Mouse (Mus musculus): ENCODE measurements around the gene Gbp7. TPM values are rescaled to one million over a fixed set of nuclear protein-coding genes. Genes with fewer than 3 reads are reported as not detected.

Gbp7 gene
- 4.0 TPM for polyA plus RNA-seq (2015; fragmentation: Illumina TruSeq; extraction: RNeasy Lipid Tissue Mini Kit (QIAGEN cat#74804); ENCODE audit: insufficient read depth, low read depth, low replicate concordance)

GRCm38 (mm10) chr3:142530087-142530953 lies at the start of gene Gbp7:
Gene Gbp7, plus strand, starts transcription at chr3:142530342.

DNA sequence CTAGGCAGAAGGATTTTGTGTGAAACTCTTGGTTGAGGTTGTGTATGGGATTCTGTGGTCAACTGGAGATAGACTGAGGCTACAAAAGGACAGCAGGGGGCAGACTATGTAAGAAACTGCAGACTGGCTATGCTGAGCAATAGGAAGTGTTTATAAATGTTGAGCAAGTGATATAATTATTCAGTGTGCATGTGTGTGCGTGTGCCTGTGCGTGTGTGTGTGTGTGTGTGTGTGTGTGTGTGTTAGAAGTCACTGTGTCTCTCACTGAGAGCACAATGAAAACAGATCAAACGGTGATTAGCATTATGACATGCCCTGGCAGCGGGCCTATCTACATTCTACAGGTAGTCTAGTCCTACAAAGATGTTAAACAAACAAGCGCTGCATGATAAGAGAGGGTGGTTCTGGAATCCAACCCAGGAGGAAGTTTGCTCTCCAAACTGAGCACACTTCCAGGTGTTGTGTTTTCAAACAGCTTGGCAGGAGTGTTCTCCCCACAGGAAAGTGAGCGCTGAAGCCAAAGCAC lies 36.5 kb upstream of the Gbp7 start, which contains the start of gene Gbp5:
TSS of gene Gbp5 (plus strand) at position 443 of the 526 bp plus-strand sequence.

GRCm38 (mm10) chr3:142559632-142560228 lies 29.6 kb downstream of the Gbp7 start, which contains the start of gene Gbp3:
Gene Gbp3, plus strand, starts transcription at chr3:142560026.

DNA sequence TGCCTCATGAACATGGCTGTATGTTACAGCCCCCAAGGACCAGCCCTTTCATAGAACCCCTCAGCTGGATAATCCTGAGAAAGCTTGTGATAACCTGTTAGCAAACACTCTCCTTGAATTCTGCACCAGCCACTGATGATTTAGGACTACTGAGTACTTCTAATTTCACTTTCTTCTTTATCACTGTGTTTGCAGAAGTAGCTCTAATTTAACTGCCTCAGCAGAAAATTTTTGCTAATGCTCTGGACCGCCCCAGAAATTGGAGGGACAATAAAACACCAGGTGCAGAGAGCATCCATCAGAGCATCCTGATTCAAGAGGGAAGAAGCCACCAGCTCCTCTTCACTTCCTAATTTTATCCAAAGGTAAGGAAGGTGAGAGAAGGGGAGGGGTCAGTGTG lies 64.4 kb downstream of the Gbp7 start, which contains the start of gene Gbp2b:
TSS of gene Gbp2b (plus strand) at position 301 of the 400 bp plus-strand sequence.

Other genes with a start within 250 kb of the Gbp7 start
- 8.6 TPM for gene Pdlim5, start 134.6 kb upstream of the Gbp7 start, polyA plus RNA-seq (2015; fragmentation: Illumina TruSeq; extraction: RNeasy Lipid Tissue Mini Kit (QIAGEN cat#74804); ENCODE audit: insufficient read depth, low read depth, low replicate concordance)
- 2.4 TPM for gene Gbp5, start 36.4 kb upstream of the Gbp7 start, polyA plus RNA-seq (2015; fragmentation: Illumina TruSeq; extraction: RNeasy Lipid Tissue Mini Kit (QIAGEN cat#74804); ENCODE audit: insufficient read depth, low read depth, low replicate concordance)
- 7.6 TPM for gene Gbp3, start 29.7 kb downstream of the Gbp7 start, polyA plus RNA-seq (2015; fragmentation: Illumina TruSeq; extraction: RNeasy Lipid Tissue Mini Kit (QIAGEN cat#74804); ENCODE audit: insufficient read depth, low read depth, low replicate concordance)
- gene Gbp2b, start 64.5 kb downstream of the Gbp7 start, polyA plus RNA-seq (2015; fragmentation: Illumina TruSeq; extraction: RNeasy Lipid Tissue Mini Kit (QIAGEN cat#74804); ENCODE audit: insufficient read depth, low read depth, low replicate concordance) = 0.28 TPM
- gene Gbp2, start 90.3 kb downstream of the Gbp7 start, polyA plus RNA-seq (2015; fragmentation: Illumina TruSeq; extraction: RNeasy Lipid Tissue Mini Kit (QIAGEN cat#74804); ENCODE audit: insufficient read depth, low read depth, low replicate concordance) = 18.0 TPM
- gene Kyat3, start 170.7 kb downstream of the Gbp7 start, polyA plus RNA-seq (2015; fragmentation: Illumina TruSeq; extraction: RNeasy Lipid Tissue Mini Kit (QIAGEN cat#74804); ENCODE audit: insufficient read depth, low read depth, low replicate concordance) = 7.4 TPM
- 10.1 TPM for gene Gtf2b, start 234.7 kb downstream of the Gbp7 start, polyA plus RNA-seq (2015; fragmentation: Illumina TruSeq; extraction: RNeasy Lipid Tissue Mini Kit (QIAGEN cat#74804); ENCODE audit: insufficient read depth, low read depth, low replicate concordance)

Measured in pancreas, adult 10 weeks (tissue).